Mouse (Mus musculus): ENCODE data around the gene Fmnl3.
"Not testable (repeated sequence)": the region's sequence is repeated elsewhere in the genome, so short reads cannot be mapped to it uniquely, and the experiment has no call there.

The Fmnl3 gene

GRCm38 (mm10) chr15:99387976-99388375 is 17.7 kb upstream of the Fmnl3 start:
- DNase-seq (ENCODE audit: low spot score in 2 of 2), result no peak

- DNase-seq (ENCODE audit: low spot score in 2 of 2), result no peak
Measured at GRCm38 (mm10) chr15:99386796-99387195, 16.5 kb upstream of the Fmnl3 start.

GRCm38 (mm10) chr15:99386110-99386509 is 15.8 kb upstream of the Fmnl3 start:
- not testable (repeated sequence) for DNase-seq (ENCODE audit: low spot score in 2 of 2)

- DNase-seq (ENCODE audit: low spot score in 2 of 2), result no peak
Measured at GRCm38 (mm10) chr15:99384071-99384470, 13.8 kb upstream of the Fmnl3 start.

GRCm38 (mm10) chr15:99382893-99383292 is 12.6 kb upstream of the Fmnl3 start:
- no peak for DNase-seq (ENCODE audit: low spot score in 2 of 2)

- DNase-seq (ENCODE audit: low spot score in 2 of 2), result no peak
Measured at GRCm38 (mm10) chr15:99376240-99376639, 6.0 kb upstream of the Fmnl3 start.

GRCm38 (mm10) chr15:99375581-99375980 is 5.3 kb upstream of the Fmnl3 start:
- no peak for DNase-seq (ENCODE audit: low spot score in 2 of 2)

GRCm38 (mm10) chr15:99375036-99375435 is 4.8 kb upstream of the Fmnl3 start:
- DNase-seq (ENCODE audit: low spot score in 2 of 2), result no peak

- no peak for DNase-seq (ENCODE audit: low spot score in 2 of 2)
Measured at GRCm38 (mm10) chr15:99372761-99373160, 2.5 kb upstream of the Fmnl3 start.

- DNase-seq (ENCODE audit: low spot score in 2 of 2), result no peak
Measured at GRCm38 (mm10) chr15:99371526-99372340, 1.5 kb upstream of the Fmnl3 start.

GRCm38 (mm10) chr15:99369391-99370171 is 701 bp downstream of the Fmnl3 start:
- DNase-seq (ENCODE audit: low spot score in 2 of 2), result no peak

GRCm38 (mm10) chr15:99368583-99369266 is 1.6 kb downstream of the Fmnl3 start:
- no peak for DNase-seq (ENCODE audit: low spot score in 2 of 2)

GRCm38 (mm10) chr15:99364921-99365320 is 5.4 kb downstream of the Fmnl3 start:
- no peak for DNase-seq (ENCODE audit: low spot score in 2 of 2)

GRCm38 (mm10) chr15:99364022-99364530 is 6.2 kb downstream of the Fmnl3 start:
- DNase-seq (ENCODE audit: low spot score in 2 of 2), result no peak

- no peak for DNase-seq (ENCODE audit: low spot score in 2 of 2)
Measured at GRCm38 (mm10) chr15:99358952-99359351, 11.3 kb downstream of the Fmnl3 start.

- DNase-seq (ENCODE audit: low spot score in 2 of 2), result no peak
Measured at GRCm38 (mm10) chr15:99356462-99356861, 13.8 kb downstream of the Fmnl3 start.

GRCm38 (mm10) chr15:99355660-99356059 is 14.6 kb downstream of the Fmnl3 start:
- DNase-seq (ENCODE audit: low spot score in 2 of 2), result no peak

- no peak for DNase-seq (ENCODE audit: low spot score in 2 of 2)
Measured at GRCm38 (mm10) chr15:99352306-99352705, 18.0 kb downstream of the Fmnl3 start.

GRCm38 (mm10) chr15:99351610-99352009 is 18.7 kb downstream of the Fmnl3 start:
- DNase-seq (ENCODE audit: low spot score in 2 of 2), result no peak

- DNase-seq (ENCODE audit: low spot score in 2 of 2), result no peak
Measured at GRCm38 (mm10) chr15:99344961-99345360, 25.3 kb downstream of the Fmnl3 start.

- no peak for DNase-seq (ENCODE audit: low spot score in 2 of 2)
Measured at GRCm38 (mm10) chr15:99344148-99344870, 26.0 kb downstream of the Fmnl3 start.
